Mouse (Mus musculus) MEL-GATA-1-ER (cell line): ENCODE results near the gene Nphs2.

Experiments
- DNase-seq: peaks from one replicate; pipeline ENCODE4 v3.0.0-alpha.2; 2012; ENCODE audit warnings: low read depth; ENCODE audit errors: extremely low read depth

Nphs2 gene

DNA sequence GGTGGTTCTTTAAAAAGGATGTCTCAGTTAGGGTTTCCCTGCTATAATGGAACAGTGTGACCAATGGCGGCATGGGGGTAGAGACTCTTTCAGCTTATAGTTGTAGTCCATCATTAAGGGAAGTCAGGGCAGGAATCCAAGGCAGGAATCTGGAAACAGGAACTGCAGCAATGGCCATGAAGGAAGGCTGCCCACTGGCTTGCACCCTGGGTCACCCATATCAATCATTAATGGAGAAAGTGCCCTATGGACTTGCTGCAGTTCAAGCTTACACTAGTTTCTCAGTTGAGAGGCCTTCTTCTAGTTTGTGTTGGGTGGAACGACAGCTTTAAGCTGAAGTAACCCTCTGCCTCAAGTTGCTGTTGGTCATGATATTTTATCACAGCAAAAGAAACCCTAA, 41.9 kb downstream of the Nphs2 start:
- DNase-seq: no peak

DNA sequence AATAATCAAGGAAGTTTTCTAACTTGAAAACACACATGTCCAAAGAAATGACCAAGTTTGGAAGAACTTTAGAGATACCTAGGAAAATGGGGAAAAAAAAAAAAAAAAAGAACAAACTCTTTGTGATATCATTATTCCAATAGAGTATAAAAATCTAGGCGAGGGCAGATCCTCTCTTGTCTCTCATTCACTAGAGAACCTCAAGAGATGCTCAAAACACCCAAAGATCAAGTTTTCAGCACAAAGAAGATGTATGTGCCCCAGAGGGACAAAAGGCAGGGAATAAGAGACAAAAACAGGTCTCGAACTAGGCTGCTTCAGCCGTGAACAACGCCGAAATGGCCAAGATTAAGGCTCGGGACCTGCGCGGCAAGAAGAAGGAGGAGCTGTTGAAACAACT, 55.2 kb downstream of the Nphs2 start, which contains the start of gene Gm2000:
Gm2000 (plus strand) TSS at position 301 of the 400 bp plus-strand sequence.
- DNase-seq: no peak
